Mouse (Mus musculus) neural tube, embryonic 11.5 days (tissue): ENCODE data around the gene Rbpms2. TPM values are rescaled to one million over a fixed set of nuclear protein-coding genes. Genes with fewer than 3 reads are reported as not detected.

ENCODE experiments used
- ATAC-seq: fragments of 200-750 bp; cut with Nextera tagmentation; 2 replicates; pipeline ENCODE4 v1.8.0; 2017; ENCODE audit warnings: moderate number of reproducible peaks, mild to moderate bottlenecking, moderate TSS enrichment, moderate library complexity; ENCODE audit not compliant: insufficient read depth, low FRiP score, low TSS enrichment
- DNase-seq: peaks from one replicate; pipeline ENCODE4 v3.0.0-alpha.2; 2015; ENCODE audit warnings: low spot score
- H3K27ac ChIP-seq: fragments of 300-500 bp; sonication (generic); 2 replicates; pipeline ENCODE4 v1.5.1; 2014; ENCODE audit warnings: low read depth, mild to moderate bottlenecking, low read length
- H3K27me3 ChIP-seq: fragments of 300-500 bp; sonication (generic); 2 replicates; pipeline ENCODE4 v1.6.1; 2014; ENCODE audit warnings: mild to moderate bottlenecking, low read length, mixed read lengths; ENCODE audit not compliant: control insufficient read depth, insufficient read depth
- H3K36me3 ChIP-seq: fragments of 300-500 bp; sonication (generic); 2 replicates; pipeline ENCODE4 v1.6.1; 2014; ENCODE audit warnings: mild to moderate bottlenecking, low read length, moderate library complexity, mixed read lengths; ENCODE audit not compliant: control insufficient read depth, insufficient read depth
- H3K4me1 ChIP-seq: fragments of 300-500 bp; sonication (generic); 2 replicates; pipeline ENCODE4 v1.6.1; 2014; ENCODE audit warnings: low read length, mixed read lengths; ENCODE audit not compliant: control insufficient read depth, insufficient read depth
- H3K4me2 ChIP-seq: fragments of 300-500 bp; sonication (generic); 2 replicates; pipeline ENCODE4 v1.6.1; 2014; ENCODE audit warnings: low read depth, mild to moderate bottlenecking, moderate library complexity
- H3K4me3 ChIP-seq: fragments of 300-500 bp; sonication (generic); 2 replicates; pipeline ENCODE4 v1.5.1; 2014; ENCODE audit warnings: low read depth, low read length
- H3K9ac ChIP-seq: fragments of 300-500 bp; sonication (generic); 2 replicates; pipeline ENCODE4 v1.6.1; 2014; ENCODE audit warnings: mild to moderate bottlenecking, low read length
- H3K9me3 ChIP-seq: fragments of 300-500 bp; sonication (generic); 2 replicates; pipeline ENCODE4 v1.6.1; 2016; ENCODE audit warnings: low read length; ENCODE audit not compliant: control insufficient read depth
- WGBS: fragments of 180-500 bp; shearing (Covaris S2); extraction: QIAGEN DNeasy Blood & Tissue Kit; methylation state at CpG from one replicate; pipeline ENCODE4 v1.1.7; 2014; 5-methylcytosine and 5-hydroxymethylcytosine counted together
- polyA plus RNA-seq: library from polyadenylated mRNA; unstranded; fragments of >200 nt; fragmentation: Nextera tagmentation; extraction: Ambion mirVana; gene quantifications from 2 replicates; pipeline ENCODE4 v1.2.1, GENCODE M21; 2014

Rbpms2 gene
- polyA plus RNA-seq, 1 experiment from 2014 or later = 20.7 TPM

GRCm38 (mm10) chr9:65703926-65704595, 74.6 kb downstream of the Rbpms2 start:
- 91% methylated on average over 24 of the region's 24 CpGs for WGBS
- no peak overlapping the region for H3K9ac ChIP-seq
- H3K36me3 ChIP-seq = peaks cover 13% of the 10 kb centered on the region
- H3K27ac ChIP-seq = no peak overlapping the region
- ATAC-seq (no peak), DNase-seq (no peak)
- no peak overlapping the region for H3K4me3 ChIP-seq
- no peak overlapping the region for H3K4me2 ChIP-seq
- no peaks in the 10 kb centered on the region for H3K4me1 ChIP-seq
- no peaks in the 10 kb centered on the region for H3K27me3 ChIP-seq
- H3K9me3 ChIP-seq = no peaks in the 10 kb centered on the region

Other genes with a start within 250 kb of the Rbpms2 start
- 0.66 and 0.76 TPM in 2 replicates for gene Kbtbd13, start 238.0 kb upstream of the Rbpms2 start, polyA plus RNA-seq
- gene Rasl12, start 231.1 kb upstream of the Rbpms2 start, polyA plus RNA-seq = 6.9 and 7.8 TPM in 2 replicates
- gene Slc51b, start 206.7 kb upstream of the Rbpms2 start, polyA plus RNA-seq = not detected in 2 replicates
- gene Mtfmt, start 193.9 kb upstream of the Rbpms2 start, polyA plus RNA-seq = 19.8 and 20.5 TPM in 2 replicates
- gene Spg21, start 168.7 kb upstream of the Rbpms2 start, polyA plus RNA-seq = 131 and 142 TPM in 2 replicates
- 0.21 TPM in 1 of 2 replicates, not detected in the other for gene Ankdd1a, start 109.5 kb upstream of the Rbpms2 start, polyA plus RNA-seq
- gene Plekho2, start 49.6 kb upstream of the Rbpms2 start, polyA plus RNA-seq = 10.5 and 13.3 TPM in 2 replicates
- gene Pif1, start 42.5 kb upstream of the Rbpms2 start, polyA plus RNA-seq = 10.2 and 11.1 TPM in 2 replicates
- gene Oaz2, start 38.4 kb downstream of the Rbpms2 start, polyA plus RNA-seq = 254 and 263 TPM in 2 replicates
- gene Zfp609, start 197.9 kb downstream of the Rbpms2 start, polyA plus RNA-seq = 9.1 and 9.2 TPM in 2 replicates